Mouse (Mus musculus): Measurements from ENCODE around the gene Camk2b. TPM values are rescaled to one million over a fixed set of nuclear protein-coding genes. Genes with fewer than 3 reads are reported as not detected.

The Camk2b gene
- polyA plus RNA-seq, 1 experiment from 2014 or later: 1.4 TPM

- Histone ChIP-seq H3K36me3 (ENCODE audit: control insufficient read depth, insufficient read depth) (no peaks in the 10 kb centered on the region), H3K9ac (ENCODE audit: low read depth, low read length) (no peak overlapping the region), H3K9me3 (replicated peaks; ENCODE audit: control insufficient read depth, low read length) (no peaks in the 10 kb centered on the region), H3K27ac (ENCODE audit: low read length) (no peak overlapping the region), H3K4me3 (ENCODE audit: low read depth, low read length) (no peak overlapping the region), H3K4me2 (ENCODE audit: low read depth, low read length) (peak overlapping the region; percentile 87; the same call in 1 of the 2 replicates), H3K27me3 (ENCODE audit: control insufficient read depth, insufficient read depth, low read depth, low read length) (no peaks in the 10 kb centered on the region), H3K4me1 (ENCODE audit: control insufficient read depth, low read depth, low read length) (peaks cover 14% of the 10 kb centered on the region)
- 57% methylated on average over 5 of the region's 5 CpGs for WGBS (ENCODE audit: insufficient replicate concordance)
- ATAC-seq (ENCODE audit: low read depth): no peak
Observed at GRCm38 (mm10) chr11:5954435-5954834, 111.7 kb downstream of the Camk2b start.

- Histone ChIP-seq H3K9me3 (replicated peaks; ENCODE audit: control insufficient read depth, low read length) (no peaks in the 10 kb centered on the region), H3K36me3 (ENCODE audit: control insufficient read depth, insufficient read depth) (no peaks in the 10 kb centered on the region), H3K27ac (ENCODE audit: low read length) (no peak overlapping the region), H3K9ac (ENCODE audit: low read depth, low read length) (no peak overlapping the region), H3K4me2 (ENCODE audit: low read depth, low read length) (no peak overlapping the region), H3K4me1 (ENCODE audit: control insufficient read depth, low read depth, low read length) (peaks cover 14% of the 10 kb centered on the region), H3K27me3 (ENCODE audit: control insufficient read depth, insufficient read depth, low read depth, low read length) (no peaks in the 10 kb centered on the region), H3K4me3 (ENCODE audit: low read depth, low read length) (no peak overlapping the region)
- no peak for ATAC-seq (ENCODE audit: low read depth)
- 31% methylated on average over 8 of the region's 8 CpGs for WGBS (ENCODE audit: insufficient replicate concordance)
Observed at GRCm38 (mm10) chr11:5953130-5953765, 112.9 kb downstream of the Camk2b start.

GRCm38 (mm10) chr11:5952501-5952900 is 113.7 kb downstream of the Camk2b start:
- H3K9me3 ChIP-seq (replicated peaks; ENCODE audit: control insufficient read depth, low read length): no peaks in the 10 kb centered on the region
- no peaks in the 10 kb centered on the region for H3K36me3 ChIP-seq (ENCODE audit: control insufficient read depth, insufficient read depth)
- no peak overlapping the region for H3K4me2 ChIP-seq (ENCODE audit: low read depth, low read length)
- H3K9ac ChIP-seq (ENCODE audit: low read depth, low read length): no peak overlapping the region
- H3K4me3 ChIP-seq (ENCODE audit: low read depth, low read length): no peak overlapping the region
- no peak overlapping the region for H3K27ac ChIP-seq (ENCODE audit: low read length)
- H3K27me3 ChIP-seq (ENCODE audit: control insufficient read depth, insufficient read depth, low read depth, low read length): no peaks in the 10 kb centered on the region
- peaks cover 14% of the 10 kb centered on the region for H3K4me1 ChIP-seq (ENCODE audit: control insufficient read depth, low read depth, low read length)
- 71% methylated on average over 5 of the region's 5 CpGs for WGBS (ENCODE audit: insufficient replicate concordance)
- ATAC-seq (ENCODE audit: low read depth): no peak

GRCm38 (mm10) chr11:5949586-5950352 is 116.4 kb downstream of the Camk2b start, which contains the start of gene Gck:
Gene Gck (minus strand): TSS chr11:5950081.
- no peak within 1 kb of the TSS for H3K4me2 ChIP-seq (ENCODE audit: low read depth, low read length)
- ATAC-seq (ENCODE audit: low read depth): peak; percentile 32; the same call in 1 of the 2 replicates
- peak within 1 kb of the TSS; percentile 12 for H3K27ac ChIP-seq (ENCODE audit: low read length)
- peaks cover 1% of the 10 kb centered on the region for H3K4me1 ChIP-seq (ENCODE audit: control insufficient read depth, low read depth, low read length)
- no peak within 1 kb of the TSS for H3K9ac ChIP-seq (ENCODE audit: low read depth, low read length)
- no peaks in the 10 kb centered on the region for H3K27me3 ChIP-seq (ENCODE audit: control insufficient read depth, insufficient read depth, low read depth, low read length)
- H3K4me3 ChIP-seq (ENCODE audit: low read depth, low read length): no peak within 1 kb of the TSS
- H3K36me3 ChIP-seq (ENCODE audit: control insufficient read depth, insufficient read depth): no peaks in the 10 kb centered on the region
- 19% methylated on average over 8 of the region's 8 CpGs for WGBS (ENCODE audit: insufficient replicate concordance)
- no peaks in the 10 kb centered on the region for H3K9me3 ChIP-seq (replicated peaks; ENCODE audit: control insufficient read depth, low read length)

DNA sequence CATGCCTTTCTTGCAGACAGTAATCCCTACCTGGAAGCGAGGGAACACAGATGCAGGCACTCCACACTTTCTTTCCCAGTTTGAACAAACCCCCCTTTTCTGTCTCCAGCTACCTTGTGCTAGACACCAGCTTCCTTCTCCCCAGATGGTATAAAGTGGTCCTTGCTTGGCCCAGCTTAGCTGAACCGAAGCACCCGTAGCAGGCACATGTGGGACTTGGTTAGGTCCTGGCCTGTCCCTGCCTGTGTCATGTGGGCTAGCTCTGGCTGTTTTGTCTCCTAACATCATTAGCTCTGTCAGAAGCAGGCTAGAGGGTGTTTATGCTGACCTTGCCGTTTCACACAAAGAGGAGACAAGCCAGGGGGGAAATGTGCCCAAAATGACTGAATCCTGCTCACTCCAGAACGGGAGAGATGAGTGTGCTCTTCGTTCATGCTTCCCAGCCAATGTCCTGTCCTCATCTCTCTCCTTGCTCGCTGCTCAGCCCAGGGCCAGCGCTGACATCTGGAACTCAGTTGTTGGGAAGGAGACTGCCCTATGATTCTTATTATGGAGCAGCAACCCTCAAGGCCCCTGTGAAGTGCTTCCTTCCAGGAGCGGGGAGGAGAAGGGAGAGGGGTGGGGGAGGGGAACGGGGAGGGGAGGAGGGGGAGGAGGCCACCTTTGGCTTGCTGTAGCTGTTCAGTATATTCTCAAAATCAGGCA is 117.5 kb downstream of the Camk2b start:
- ATAC-seq (ENCODE audit: low read depth): no peak
- no peak overlapping the region for H3K27ac ChIP-seq (ENCODE audit: low read length)
- no peak overlapping the region for H3K4me3 ChIP-seq (ENCODE audit: low read depth, low read length)
- H3K4me2 ChIP-seq (ENCODE audit: low read depth, low read length): no peak overlapping the region
- H3K9me3 ChIP-seq (replicated peaks; ENCODE audit: control insufficient read depth, low read length): no peaks in the 10 kb centered on the region
- H3K9ac ChIP-seq (ENCODE audit: low read depth, low read length): no peak overlapping the region
- 35% methylated on average over 10 of the region's 10 CpGs for WGBS (ENCODE audit: insufficient replicate concordance)
- no peaks in the 10 kb centered on the region for H3K36me3 ChIP-seq (ENCODE audit: control insufficient read depth, insufficient read depth)
- no peaks in the 10 kb centered on the region for H3K27me3 ChIP-seq (ENCODE audit: control insufficient read depth, insufficient read depth, low read depth, low read length)
- H3K4me1 ChIP-seq (ENCODE audit: control insufficient read depth, low read depth, low read length): no peaks in the 10 kb centered on the region; the same call in 1 of the 2 replicates

- no peak overlapping the region for H3K4me3 ChIP-seq (ENCODE audit: low read depth, low read length)
- H3K4me2 ChIP-seq (ENCODE audit: low read depth, low read length): no peak overlapping the region
- no peaks in the 10 kb centered on the region for H3K9me3 ChIP-seq (replicated peaks; ENCODE audit: control insufficient read depth, low read length)
- 46% methylated on average over 4 of the region's 4 CpGs for WGBS (ENCODE audit: insufficient replicate concordance)
- no peak for ATAC-seq (ENCODE audit: low read depth)
- H3K9ac ChIP-seq (ENCODE audit: low read depth, low read length): no peak overlapping the region
- H3K36me3 ChIP-seq (ENCODE audit: control insufficient read depth, insufficient read depth): no peaks in the 10 kb centered on the region
- H3K4me1 ChIP-seq (ENCODE audit: control insufficient read depth, low read depth, low read length): no peaks in the 10 kb centered on the region; the same call in 1 of the 2 replicates
- no peak overlapping the region for H3K27ac ChIP-seq (ENCODE audit: low read length)
- H3K27me3 ChIP-seq (ENCODE audit: control insufficient read depth, insufficient read depth, low read depth, low read length): no peaks in the 10 kb centered on the region
Observed at GRCm38 (mm10) chr11:5947796-5948195, 118.4 kb downstream of the Camk2b start.

DNA sequence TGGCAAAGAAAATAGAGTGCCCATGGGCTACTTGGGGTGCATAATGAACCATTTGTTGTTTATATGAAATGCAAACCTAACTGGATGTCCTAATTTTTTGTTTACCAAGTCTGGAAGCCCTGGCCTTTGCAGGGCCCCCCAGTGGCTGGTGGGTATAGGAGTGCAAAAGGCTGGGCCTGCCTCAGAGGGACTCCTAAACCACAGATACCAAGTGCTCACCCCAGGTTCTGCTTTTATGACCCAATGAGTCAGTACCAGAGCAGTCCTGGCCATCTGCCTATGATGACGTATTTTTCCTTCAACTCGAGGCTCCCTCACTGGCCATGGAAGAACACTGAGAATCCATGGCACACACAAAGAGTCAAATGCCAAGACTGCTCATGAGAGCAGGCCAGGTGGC is 121.1 kb downstream of the Camk2b start:
- no peak overlapping the region for H3K4me2 ChIP-seq (ENCODE audit: low read depth, low read length)
- H3K9ac ChIP-seq (ENCODE audit: low read depth, low read length): no peak overlapping the region
- 50% methylated on average over 2 of the region's 2 CpGs for WGBS (ENCODE audit: insufficient replicate concordance)

GRCm38 (mm10) chr11:5942966-5943365 is 123.2 kb downstream of the Camk2b start:
- 65% methylated on average over 6 of the region's 6 CpGs for WGBS (ENCODE audit: insufficient replicate concordance)
- Histone ChIP-seq H3K9ac (ENCODE audit: low read depth, low read length) (no peak overlapping the region), H3K27me3 (ENCODE audit: control insufficient read depth, insufficient read depth, low read depth, low read length) (no peaks in the 10 kb centered on the region), H3K4me3 (ENCODE audit: low read depth, low read length) (no peak overlapping the region), H3K36me3 (ENCODE audit: control insufficient read depth, insufficient read depth) (no peaks in the 10 kb centered on the region), H3K9me3 (replicated peaks; ENCODE audit: control insufficient read depth, low read length) (no peaks in the 10 kb centered on the region), H3K27ac (ENCODE audit: low read length) (no peak overlapping the region), H3K4me2 (ENCODE audit: low read depth, low read length) (no peak overlapping the region), H3K4me1 (ENCODE audit: control insufficient read depth, low read depth, low read length) (no peaks in the 10 kb centered on the region)
- ATAC-seq (ENCODE audit: low read depth): no peak

More for the DNA sequence above, 121.1 kb downstream of the Camk2b start:
- ATAC-seq (ENCODE audit: low read depth): no peak
- H3K4me3 ChIP-seq (ENCODE audit: low read depth, low read length): no peak overlapping the region
- no peaks in the 10 kb centered on the region for H3K9me3 ChIP-seq (replicated peaks; ENCODE audit: control insufficient read depth, low read length)
- H3K4me1 ChIP-seq (ENCODE audit: control insufficient read depth, low read depth, low read length): no peaks in the 10 kb centered on the region; the same call in 1 of the 2 replicates
- no peaks in the 10 kb centered on the region for H3K36me3 ChIP-seq (ENCODE audit: control insufficient read depth, insufficient read depth)
- no peak overlapping the region for H3K27ac ChIP-seq (ENCODE audit: low read length)
- no peaks in the 10 kb centered on the region for H3K27me3 ChIP-seq (ENCODE audit: control insufficient read depth, insufficient read depth, low read depth, low read length)

Data from liver, embryonic 16.5 days (tissue).